Mouse (Mus musculus): ENCODE results near the gene Tmem178.

GRCm38 (mm10) chr17:81045525-81046150 lies 101.2 kb downstream of the Tmem178 start:
- TF ChIP-seq CTCF (conservative IDR thresholded peaks at IDR 0.05; ENCODE audit: insufficient read depth, insufficient read length, low read depth, low read length) (peak; percentile 52), POLR2A (IDR thresholded peaks at IDR 0.05; ENCODE audit: low read depth, low read length) (no peak)

Data from kidney, adult 2 months (tissue).